Mouse (Mus musculus) retina, adult 2 months (tissue): ENCODE measurements around the gene Cypt4.
"Not testable (repeated sequence)": the region's sequence is repeated elsewhere in the genome, so short reads cannot be mapped to it uniquely, and the experiment has no call there.

Source experiments
- DNase-seq: peaks from one replicate; pipeline ENCODE4 v3.0.0-alpha.2; 2012; ENCODE audit warnings: low read depth, low spot score

Cypt4 gene

DNA sequence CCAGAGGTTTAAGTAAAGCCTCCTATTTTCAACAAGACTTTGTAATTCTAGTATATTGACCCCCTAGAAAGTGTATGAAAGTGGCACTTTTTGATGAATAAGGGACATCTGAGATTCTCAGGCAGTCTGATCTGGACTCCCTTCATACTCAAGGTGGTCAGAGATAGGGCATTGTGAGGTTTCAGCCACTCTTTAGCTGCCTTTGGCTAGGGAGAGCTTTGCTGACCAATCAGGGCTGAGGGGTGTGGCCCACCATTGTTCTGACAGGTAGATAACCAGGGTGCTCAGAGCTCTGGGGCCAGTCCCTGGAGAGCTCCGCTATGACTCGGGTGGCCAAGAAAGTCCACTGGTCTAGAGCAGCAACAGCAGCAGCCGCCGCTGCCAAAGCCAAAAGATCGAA is at the start of gene Cypt4:
Gene Cypt4, plus strand, starts transcription at position 301 of the 400 bp plus-strand sequence.
- no peak for DNase-seq

DNA sequence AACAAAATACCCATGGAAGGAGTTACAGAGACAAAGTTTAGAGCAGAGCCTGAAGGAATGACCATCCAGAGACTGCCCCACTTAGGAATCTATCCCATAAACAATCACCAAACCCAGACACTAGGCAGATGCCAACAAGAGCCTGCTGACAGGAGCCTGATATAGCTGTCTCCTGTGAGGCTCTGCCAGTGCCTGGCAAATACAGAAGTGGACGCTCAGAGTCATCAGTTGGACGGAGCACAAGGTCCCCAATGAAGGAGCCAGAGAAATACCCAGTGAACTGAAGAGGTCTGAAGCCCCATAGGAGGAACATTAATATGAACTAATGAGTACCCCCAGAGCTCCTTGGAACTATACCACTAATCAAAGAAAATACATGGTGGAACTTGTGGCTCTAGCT is 12.3 kb downstream of the Cypt4 start:
- not testable (repeated sequence) for DNase-seq
